Mouse (Mus musculus): ENCODE measurements at regions not wholly inside any gene's neighbourhood (a gene's known extent, or its start where the extent isn't known, plus 50 kb on each side); places are given as distances from the start of the nearest gene placed in this dataset.

GRCm38 (mm10) chr15:72283846-72284245 lies 1550.5 kb upstream of the Gm6569 start:
- intact Hi-C loops (cut with DNase I) = no loop called here
- DNase-seq = no peak

GRCm38 (mm10) chr15:72296648-72297047 lies 1537.7 kb upstream of the Gm6569 start:
- intact Hi-C loops (cut with DNase I) = no loop called here
- no peak for DNase-seq

GRCm38 (mm10) chr15:72312417-72312816 lies 1521.9 kb upstream of the Gm6569 start:
- intact Hi-C loops (cut with DNase I) = no loop called here

GRCm38 (mm10) chr15:72321528-72321927 lies 1512.8 kb upstream of the Gm6569 start:
- no peak for DNase-seq
- intact Hi-C loops (cut with DNase I) = no loop called here

More at GRCm38 (mm10) chr15:72312417-72312816, 1521.9 kb upstream of the Gm6569 start:
- DNase-seq = no peak

- DNase-seq = no peak
- intact Hi-C loops (cut with DNase I) = no loop called here
Observed at GRCm38 (mm10) chr15:72322127-72322526, 1512.2 kb upstream of the Gm6569 start.

- intact Hi-C loops (cut with DNase I) = no loop called here
- DNase-seq = no peak
Observed at GRCm38 (mm10) chr15:72323158-72323557, 1511.2 kb upstream of the Gm6569 start.

GRCm38 (mm10) chr15:72331262-72331661 lies 1503.1 kb upstream of the Gm6569 start:
- intact Hi-C loops (cut with DNase I) = no loop called here
- DNase-seq = no peak

- DNase-seq = no peak
Observed at GRCm38 (mm10) chr15:72334497-72334896, 1499.9 kb upstream of the Gm6569 start.

GRCm38 (mm10) chr15:72339629-72340028 lies 1494.7 kb upstream of the Gm6569 start:
- no peak for DNase-seq
- intact Hi-C loops (cut with DNase I) = no loop called here

More at GRCm38 (mm10) chr15:72334497-72334896, 1499.9 kb upstream of the Gm6569 start:
- intact Hi-C loops (cut with DNase I) = no loop called here

GRCm38 (mm10) chr15:72341991-72342390 lies 1492.4 kb upstream of the Gm6569 start:
- intact Hi-C loops (cut with DNase I) = no loop called here
- no peak for DNase-seq

- no peak for DNase-seq
- intact Hi-C loops (cut with DNase I) = no loop called here
Observed at GRCm38 (mm10) chr15:72342504-72342903, 1491.9 kb upstream of the Gm6569 start.

GRCm38 (mm10) chr15:72343794-72344193 lies 1490.6 kb upstream of the Gm6569 start:
- no peak for DNase-seq
- intact Hi-C loops (cut with DNase I) = no loop called here

GRCm38 (mm10) chr15:72353371-72353770 lies 1481.0 kb upstream of the Gm6569 start:
- DNase-seq = no peak
- intact Hi-C loops (cut with DNase I) = no loop called here

GRCm38 (mm10) chr15:72355626-72356025 lies 1478.7 kb upstream of the Gm6569 start:
- DNase-seq = no peak
- intact Hi-C loops (cut with DNase I) = loop anchor here (1.0 kb wide), 1 partner anchor 29 kb away; no protein-coding TSS in a partner anchor

GRCm38 (mm10) chr15:72359636-72360035 lies 1474.7 kb upstream of the Gm6569 start:
- intact Hi-C loops (cut with DNase I) = no loop called here
- no peak for DNase-seq

GRCm38 (mm10) chr15:72360049-72360448 lies 1474.3 kb upstream of the Gm6569 start:
- intact Hi-C loops (cut with DNase I) = no loop called here
- no peak for DNase-seq

- intact Hi-C loops (cut with DNase I) = no loop called here
- no peak for DNase-seq
Observed at GRCm38 (mm10) chr15:72360463-72361030, 1473.8 kb upstream of the Gm6569 start.

GRCm38 (mm10) chr15:72373041-72373440 lies 1461.3 kb upstream of the Gm6569 start:
- intact Hi-C loops (cut with DNase I) = no loop called here
- no peak for DNase-seq

- intact Hi-C loops (cut with DNase I) = no loop called here
- no peak for DNase-seq
Observed at GRCm38 (mm10) chr15:72377201-72377600, 1457.2 kb upstream of the Gm6569 start.

- no peak for DNase-seq
- intact Hi-C loops (cut with DNase I) = no loop called here
Observed at GRCm38 (mm10) chr15:72379291-72379690, 1455.1 kb upstream of the Gm6569 start.

- intact Hi-C loops (cut with DNase I) = no loop called here
- no peak for DNase-seq
Observed at GRCm38 (mm10) chr15:72381164-72381563, 1453.2 kb upstream of the Gm6569 start.

- DNase-seq = no peak
- intact Hi-C loops (cut with DNase I) = no loop called here
Observed at GRCm38 (mm10) chr15:72381744-72382143, 1452.6 kb upstream of the Gm6569 start.

- no peak for DNase-seq
- intact Hi-C loops (cut with DNase I) = no loop called here
Observed at GRCm38 (mm10) chr15:72382521-72382920, 1451.8 kb upstream of the Gm6569 start.
